Mouse (Mus musculus) lung, postnatal 0 days (tissue): Measurements from ENCODE around the gene Trappc6b. TPM values are rescaled to one million over a fixed set of nuclear protein-coding genes. Genes with fewer than 3 reads are reported as not detected.

Experiments used
- ATAC-seq: fragments of 200-750 bp; cut with Nextera tagmentation; 2 replicates; pipeline ENCODE4 v1.8.0; 2017; ENCODE audit warnings: moderate library complexity
- DNase-seq: peaks from one replicate; pipeline ENCODE4 v3.0.0-alpha.2; 2016; ENCODE audit warnings: low spot score
- H3K27ac ChIP-seq: fragments of 300-500 bp; sonication (generic); 2 replicates; pipeline ENCODE4 v1.5.1; 2014; ENCODE audit warnings: antibody characterized with exemption, mild to moderate bottlenecking, low read length, mixed read lengths
- H3K27me3 ChIP-seq: fragments of 300-500 bp; sonication (generic); replicated peaks from 2 replicates; pipeline ENCODE4 v1.6.1; 2014; ENCODE audit warnings: low read length, mixed read lengths; ENCODE audit not compliant: insufficient read depth
- H3K36me3 ChIP-seq: fragments of 300-500 bp; sonication (generic); 2 replicates; pipeline ENCODE4 v1.6.1; 2014; ENCODE audit warnings: low read length, mixed read lengths; ENCODE audit not compliant: insufficient read depth
- H3K4me1 ChIP-seq: fragments of 300-500 bp; sonication (generic); 2 replicates; pipeline ENCODE4 v1.6.1; 2014; ENCODE audit warnings: antibody characterized with exemption, low read depth, low read length, mixed read lengths; ENCODE audit not compliant: insufficient read depth
- H3K4me2 ChIP-seq: fragments of 300-500 bp; sonication (generic); replicated peaks from 2 replicates; pipeline ENCODE4 v1.6.1; 2014; ENCODE audit warnings: low read depth, mild to moderate bottlenecking, low read length, moderate library complexity, mixed read lengths
- H3K4me3 ChIP-seq: fragments of 300-500 bp; sonication (generic); 2 replicates; pipeline ENCODE4 v1.5.1; 2014; ENCODE audit warnings: low read depth, low read length
- H3K9ac ChIP-seq: fragments of 300-500 bp; sonication (generic); replicated peaks from 2 replicates; pipeline ENCODE4 v1.6.1; 2014; ENCODE audit warnings: low read depth, mild to moderate bottlenecking
- H3K9me3 ChIP-seq: fragments of 300-500 bp; sonication (generic); 2 replicates; pipeline ENCODE4 v1.6.1; 2016; ENCODE audit warnings: low read length, mixed read lengths
- CTCF ChIP-seq: IDR thresholded peaks from 2 replicates; pipeline ENCODE4 v1.5.1; 2016; ENCODE audit warnings: antibody characterized with exemption, mild to moderate bottlenecking
- EP300 ChIP-seq: IDR thresholded peaks from 2 replicates; pipeline ENCODE4 v1.6.1; 2016; ENCODE audit warnings: antibody characterized with exemption, mild to moderate bottlenecking, control low read depth
- WGBS: fragments of 180-500 bp; shearing (Covaris S2); extraction: QIAGEN DNeasy Blood & Tissue Kit; methylation state at CpG from one replicate; pipeline ENCODE4 v1.1.7; 2014; 5-methylcytosine and 5-hydroxymethylcytosine counted together
- polyA plus RNA-seq: library from polyadenylated mRNA; unstranded; fragments of >200 nt; fragmentation: Nextera tagmentation; extraction: Ambion mirVana; gene quantifications from 2 replicates; pipeline ENCODE4 v1.2.1, GENCODE M21; 2015

Trappc6b gene
- polyA plus RNA-seq, 1 experiment from 2014 or later: 139 TPM

- Histone ChIP-seq H3K27me3 (no peaks in the 10 kb centered on the region), H3K9me3 (no peaks in the 10 kb centered on the region), H3K36me3 (no peaks in the 10 kb centered on the region), H3K4me2 (no peak overlapping the region), H3K4me3 (no peak overlapping the region), H3K27ac (no peak overlapping the region), H3K4me1 (no peaks in the 10 kb centered on the region), H3K9ac (no peak overlapping the region)
- DNase-seq (peak; percentile 11), ATAC-seq (no peak)
- 19% methylated on average over 2 of the region's 2 CpGs for WGBS
- TF ChIP-seq CTCF (no peak), EP300 (no peak)
Observed at GRCm38 (mm10) chr12:59093543-59093942, 32.3 kb upstream of the Trappc6b start.

GRCm38 (mm10) chr12:59086171-59086570 is 24.9 kb upstream of the Trappc6b start:
- Histone ChIP-seq H3K36me3 (no peaks in the 10 kb centered on the region), H3K9me3 (no peaks in the 10 kb centered on the region), H3K4me2 (no peak overlapping the region), H3K27ac (no peak overlapping the region), H3K4me1 (no peaks in the 10 kb centered on the region), H3K9ac (no peak overlapping the region), H3K27me3 (no peaks in the 10 kb centered on the region), H3K4me3 (no peak overlapping the region)
- WGBS: 78% methylated on average over 5 of the region's 5 CpGs
- TF ChIP-seq EP300 (no peak), CTCF (no peak)
- ATAC-seq: no peak
- DNase-seq: no peak

DNA sequence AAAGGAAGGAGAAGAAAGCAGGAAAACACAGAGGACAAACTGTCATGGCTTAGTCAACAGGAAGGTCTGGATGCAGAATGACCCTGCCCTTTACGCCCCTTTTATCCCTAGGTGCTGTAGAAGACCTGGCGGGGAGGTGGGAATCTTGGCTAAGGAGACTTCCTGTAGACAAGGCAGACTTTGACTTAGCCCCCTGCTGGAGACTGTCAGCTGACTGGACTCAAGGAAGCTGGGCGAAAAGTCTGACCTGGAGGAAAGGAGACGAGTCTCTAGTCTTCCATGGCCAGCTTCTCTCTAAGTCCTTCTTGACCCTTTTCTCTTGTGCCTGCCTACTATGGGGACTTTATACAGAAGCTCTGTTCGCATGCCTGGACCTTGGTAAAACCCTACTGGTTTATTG is 23.2 kb upstream of the Trappc6b start:
- Histone ChIP-seq H3K36me3 (no peaks in the 10 kb centered on the region), H3K27me3 (no peaks in the 10 kb centered on the region), H3K4me2 (no peak overlapping the region), H3K27ac (no peak overlapping the region), H3K9ac (no peak overlapping the region), H3K9me3 (no peaks in the 10 kb centered on the region), H3K4me3 (no peak overlapping the region), H3K4me1 (no peaks in the 10 kb centered on the region)
- DNase-seq (no peak), ATAC-seq (no peak)
- TF ChIP-seq CTCF (peak; percentile 34), EP300 (no peak)
- 58% methylated on average over 5 of the region's 5 CpGs for WGBS

DNA sequence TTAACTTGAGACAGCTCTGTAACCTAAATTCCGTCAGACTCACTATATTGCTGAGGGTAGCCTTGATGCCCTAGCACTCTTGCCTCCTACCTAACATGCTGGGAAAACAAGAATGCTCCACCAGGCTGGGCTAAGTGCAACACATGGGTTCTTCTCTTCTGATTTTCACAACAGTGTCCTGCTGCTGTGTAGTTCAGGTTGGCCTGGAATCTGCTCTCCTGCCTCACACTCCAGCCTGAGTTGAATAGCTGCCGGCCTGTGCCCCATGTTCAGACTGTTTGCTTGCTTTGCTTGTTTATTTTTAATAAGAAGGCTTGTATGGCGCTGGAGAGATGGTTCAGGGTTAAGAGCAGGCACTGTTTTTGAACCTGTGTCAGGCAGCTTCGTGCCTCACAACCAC is 19.2 kb upstream of the Trappc6b start:
- ATAC-seq (no peak), DNase-seq (no peak)
- H3K4me1 ChIP-seq: no peaks in the 10 kb centered on the region
- no peak overlapping the region for H3K9ac ChIP-seq
- no peaks in the 10 kb centered on the region for H3K9me3 ChIP-seq
- WGBS: 78% methylated on average over 4 of the region's 4 CpGs
- TF ChIP-seq EP300 (no peak), CTCF (no peak)
- no peaks in the 10 kb centered on the region for H3K36me3 ChIP-seq
- H3K27me3 ChIP-seq: no peaks in the 10 kb centered on the region
- H3K4me3 ChIP-seq: no peak overlapping the region
- no peak overlapping the region for H3K27ac ChIP-seq
- no peak overlapping the region for H3K4me2 ChIP-seq

GRCm38 (mm10) chr12:59077883-59078282 is 16.6 kb upstream of the Trappc6b start:
- H3K4me3 ChIP-seq: no peak overlapping the region
- H3K4me1 ChIP-seq: no peaks in the 10 kb centered on the region
- H3K9ac ChIP-seq: no peak overlapping the region
- ATAC-seq (no peak), DNase-seq (no peak)
- TF ChIP-seq CTCF (no peak), EP300 (no peak)
- H3K36me3 ChIP-seq: 0 out of 2 replicates have a peak, but pooled peaks cover 5% of the 10 kb centered on the region
- no peak overlapping the region for H3K4me2 ChIP-seq
- 88% methylated on average over 3 of the region's 3 CpGs for WGBS
- H3K27ac ChIP-seq: no peak overlapping the region
- no peaks in the 10 kb centered on the region for H3K27me3 ChIP-seq
- no peaks in the 10 kb centered on the region for H3K9me3 ChIP-seq

DNA sequence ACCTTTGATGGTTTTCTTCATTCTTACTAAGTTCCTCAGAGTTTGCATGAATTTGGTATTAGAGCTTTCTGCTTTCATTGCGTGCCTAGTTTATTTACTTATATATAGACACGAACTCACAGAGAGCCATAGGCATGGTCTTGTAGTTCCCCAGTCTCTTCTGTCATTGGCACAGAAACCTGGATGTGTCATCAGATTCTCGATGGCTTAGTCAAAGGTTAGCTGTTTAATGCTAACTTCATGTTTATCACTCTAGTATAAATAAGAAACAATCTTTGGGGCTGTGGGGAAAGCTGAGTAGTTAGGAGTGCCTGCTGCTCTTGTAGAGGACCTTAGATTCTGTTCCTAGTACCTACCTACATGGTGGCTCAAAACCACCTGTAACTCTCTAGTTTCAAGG is 15.7 kb upstream of the Trappc6b start:
- Histone ChIP-seq H3K27me3 (no peaks in the 10 kb centered on the region), H3K27ac (no peak overlapping the region), H3K4me1 (no peaks in the 10 kb centered on the region), H3K4me3 (no peak overlapping the region), H3K9ac (no peak overlapping the region), H3K4me2 (no peak overlapping the region), H3K36me3 (peaks cover 9% of the 10 kb centered on the region; the same call in 1 of the 2 replicates), H3K9me3 (no peaks in the 10 kb centered on the region)
- ATAC-seq: no peak
- DNase-seq: no peak
- WGBS: 77% methylated on average over 3 of the region's 3 CpGs
- TF ChIP-seq CTCF: no peak
- TF ChIP-seq EP300: no peak

DNA sequence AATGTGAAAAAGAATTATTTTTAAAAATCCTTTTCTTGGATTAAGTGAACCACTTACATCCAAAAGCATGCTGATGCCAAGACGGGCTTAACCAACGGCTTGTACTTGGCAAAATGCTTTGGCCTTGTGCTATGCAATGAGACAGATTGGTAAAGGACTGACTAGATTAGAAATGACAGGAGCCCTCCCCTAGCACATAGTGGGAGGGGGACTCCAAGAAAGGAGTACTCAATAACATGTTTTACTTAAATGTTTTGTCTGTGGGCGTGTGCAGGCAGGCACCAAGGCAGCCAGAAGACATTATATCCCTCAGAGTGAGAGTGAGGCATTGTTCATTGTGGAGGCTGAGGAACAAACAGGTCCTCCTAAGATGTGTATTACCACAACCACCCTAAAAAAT is 12.8 kb upstream of the Trappc6b start:
- 79% methylated on average over 3 of the region's 3 CpGs for WGBS
- Histone ChIP-seq H3K27ac (no peak overlapping the region), H3K36me3 (peaks cover 30% of the 10 kb centered on the region; the same call in 1 of the 2 replicates), H3K27me3 (no peaks in the 10 kb centered on the region), H3K9me3 (no peaks in the 10 kb centered on the region), H3K4me1 (no peaks in the 10 kb centered on the region), H3K4me2 (no peak overlapping the region), H3K9ac (no peak overlapping the region), H3K4me3 (no peak overlapping the region)
- TF ChIP-seq EP300 (no peak), CTCF (no peak)
- no peak for ATAC-seq
- DNase-seq: no peak
